Mouse (Mus musculus) bone marrow macrophage, adult 2 months (primary cell): ENCODE data around the gene Clec16a.

Experiments used
- CTCF ChIP-seq: IDR thresholded peaks from 2 replicates; pipeline ENCODE4 v1.5.1; 2012; ENCODE audit warnings: low read depth, mild to moderate bottlenecking, low read length, moderate library complexity
- POLR2A ChIP-seq: IDR thresholded peaks from 2 replicates; pipeline ENCODE4 v1.6.1; 2012; ENCODE audit warnings: mild to moderate bottlenecking, low read depth, low read length, borderline replicate concordance

DNA sequence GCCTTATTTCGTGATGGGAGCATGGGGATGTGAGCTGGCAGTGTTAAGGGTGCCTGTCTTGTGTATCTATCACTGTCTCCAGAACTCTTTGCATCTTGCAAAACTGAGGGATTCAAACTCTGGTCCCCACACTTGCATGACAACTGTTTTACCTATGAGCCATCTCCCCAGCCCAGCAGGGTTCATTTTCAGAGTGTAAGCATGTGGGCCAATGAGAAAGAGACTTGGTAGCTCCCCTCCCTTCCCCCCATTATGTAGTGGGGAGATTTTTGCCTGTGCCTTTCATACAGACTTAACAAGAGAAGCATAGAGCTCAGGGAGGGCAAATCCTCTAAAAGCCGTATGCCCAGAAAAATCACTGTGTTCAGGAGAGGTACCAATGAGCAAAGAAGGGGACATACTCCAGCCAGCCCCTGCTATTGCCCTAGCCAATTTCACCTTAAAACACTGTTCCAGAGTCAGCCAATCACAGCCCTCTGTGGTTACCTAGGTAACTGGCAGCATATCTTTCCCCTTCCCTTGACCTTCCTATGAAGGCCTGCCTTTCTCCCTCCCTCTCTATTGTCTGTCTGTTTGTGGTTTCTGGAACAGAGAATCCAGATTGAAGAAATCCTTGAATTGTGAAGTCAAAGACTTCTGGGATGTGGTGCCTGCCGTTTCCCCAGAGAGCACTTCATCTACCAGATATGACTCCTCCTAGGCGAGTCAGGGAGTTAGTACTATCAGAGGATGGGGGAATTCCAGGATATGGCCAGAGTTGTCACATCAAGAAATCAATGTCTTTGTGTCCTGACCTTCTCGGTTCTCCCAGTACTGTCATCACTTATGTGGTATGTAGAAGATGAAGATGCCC lies 55.0 kb downstream of the Clec16a start:
- TF ChIP-seq CTCF (no peak), POLR2A (no peak)
